Mouse (Mus musculus): ENCODE data around the gene Rap1b.

GRCm38 (mm10) chr10:117878628-117879027 is 32.8 kb upstream of the Rap1b start:
- TF ChIP-seq CTCF (IDR thresholded peaks at IDR 0.05; ENCODE audit: borderline replicate concordance, extremely low read depth, insufficient read depth, insufficient read length), result no peak
- TF ChIP-seq POLR2A (IDR thresholded peaks at IDR 0.05; ENCODE audit: borderline replicate concordance, extremely low read depth, insufficient read depth, insufficient read length, poor library complexity, severe bottlenecking), result no peak
